In the genomic region with DNA sequence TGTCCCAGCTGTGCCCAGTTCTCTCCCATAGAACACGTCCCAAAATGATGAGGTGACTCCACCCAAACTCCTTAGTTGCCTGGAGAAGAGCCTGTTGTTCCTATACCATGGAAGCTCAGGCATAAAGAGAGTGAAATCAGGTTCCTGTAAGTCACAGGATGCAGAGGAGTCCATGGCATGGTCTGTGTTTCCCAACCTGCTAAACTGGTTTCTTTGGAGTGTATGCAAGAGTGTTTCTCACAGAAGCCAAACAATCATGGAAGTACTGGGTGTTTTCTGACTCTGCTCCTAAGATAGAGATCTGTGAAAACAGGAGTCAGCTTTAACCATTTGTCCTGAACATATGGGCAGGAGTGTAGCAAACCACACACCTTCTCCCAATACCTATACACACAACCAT, we compare ENCODE assay signal across 24 mouse cellular contexts. TPM values are rescaled to one million over a fixed set of nuclear protein-coding genes. Genes with fewer than 3 reads are reported as not detected.
DNase-seq lines count a peak whose midpoint lies in the region; ATAC-seq and TF ChIP-seq lines count a peak whose summit lies in the region.
"Had no signal": no experiment of that assay in that cellular context is flagged by ENCODE, and none has a peak within 500 bp of the region (broad histone marks: within the 10 kb centered on the region; RNA-seq: fewer than 3 reads in every experiment).

No protein-coding gene starts in this region.

- WGBS in kidney, embryonic 15.5 days, result 71% methylated on average over 1 of the region's 1 CpGs
- WGBS in kidney, embryonic 16.5 days, result 50% methylated on average over 1 of the region's 1 CpGs
- WGBS in embryonic facial prominence, embryonic 14.5 days, result 48% methylated on average over 1 of the region's 1 CpGs
- 51% methylated on average over 1 of the region's 1 CpGs for whole genome bisulfite sequencing in intestine, postnatal 0 days
- 70% methylated on average over 1 of the region's 1 CpGs for WGBS in forebrain, embryonic 14.5 days

- H3K4me2 ChIP-seq in kidney, embryonic 15.5 days, result no peak overlapping the region
- H3K4me2 ChIP-seq in kidney, embryonic 16.5 days (replicated peaks; ENCODE audit: low read depth, low read length), result no peak overlapping the region
- H3K4me2 ChIP-seq in embryonic facial prominence, embryonic 14.5 days (ENCODE audit: low read depth, low read length), result no peak overlapping the region
- no peak overlapping the region for H3K4me2 ChIP-seq in intestine, postnatal 0 days (replicated peaks; ENCODE audit: low read depth)
- no peak overlapping the region for H3K4me2 ChIP-seq in forebrain, embryonic 14.5 days (ENCODE audit: low read length)
- H3K4me2 ChIP-seq: hindbrain, embryonic 12.5 days; liver, embryonic 13.5 days; midbrain, embryonic 15.5 days had no signal

- H3K27me3 ChIP-seq in kidney, embryonic 15.5 days, result no peaks in the 10 kb centered on the region
- no peaks in the 10 kb centered on the region for H3K27me3 ChIP-seq in kidney, embryonic 16.5 days (ENCODE audit: insufficient read depth, low read length)
- H3K27me3 ChIP-seq in embryonic facial prominence, embryonic 14.5 days (replicated peaks; ENCODE audit: control insufficient read depth, insufficient read depth, low read length), result no peaks in the 10 kb centered on the region
- H3K27me3 ChIP-seq in intestine, postnatal 0 days (replicated peaks; ENCODE audit: control insufficient read depth, insufficient read depth, low read length), result no peaks in the 10 kb centered on the region
- no peaks in the 10 kb centered on the region for H3K27me3 ChIP-seq in forebrain, embryonic 14.5 days (replicated peaks; ENCODE audit: control insufficient read depth, insufficient read depth, low read length)
- H3K27me3 ChIP-seq: CH12.LX; hindbrain, embryonic 12.5 days; liver, embryonic 13.5 days; midbrain, embryonic 15.5 days had no signal

- no peak overlapping the region for H3K27ac ChIP-seq in kidney, embryonic 15.5 days
- H3K27ac ChIP-seq in kidney, embryonic 16.5 days (ENCODE audit: low read length), result no peak overlapping the region
- H3K27ac ChIP-seq in embryonic facial prominence, embryonic 14.5 days (replicated peaks; ENCODE audit: low read depth, low read length), result no peak overlapping the region
- H3K27ac ChIP-seq in intestine, postnatal 0 days (ENCODE audit: low read depth, low read length), result no peak overlapping the region
- H3K27ac ChIP-seq in forebrain, embryonic 14.5 days (ENCODE audit: low read depth, low read length), result no peak overlapping the region
- H3K27ac ChIP-seq: hindbrain, embryonic 12.5 days; liver, embryonic 13.5 days; midbrain, embryonic 15.5 days had no signal

- 0 out of 2 replicates have a peak, but pooled peaks have one; percentile 49 for ATAC-seq in kidney, embryonic 15.5 days (replicated peaks; ENCODE audit: low FRiP score)
- ATAC-seq in kidney, embryonic 16.5 days (ENCODE audit: low FRiP score, low TSS enrichment), result no peak
- peak; percentile 55; the same call in 1 of the 2 replicates for ATAC-seq in embryonic facial prominence, embryonic 14.5 days (ENCODE audit: low read depth)
- peak; percentile 28; the same call in 1 of the 2 replicates for ATAC-seq in intestine, postnatal 0 days
- ATAC-seq in megakaryocyte progenitor cell, adult 5-6 weeks (replicated peaks; ENCODE audit: poor library complexity), result peak; percentile 27
- ATAC-seq in forebrain, embryonic 14.5 days, result no peak
- ATAC-seq in CD4-positive, CD25-positive, alpha-beta regulatory T cell, adult 4 months, result no peak
- ATAC-seq: forebrain, postnatal 0 days; inflammation-experienced regulatory T-cells, adult 6 months; midbrain, embryonic 15.5 days had no signal

- no peak overlapping the region for H3K4me3 ChIP-seq in kidney, embryonic 15.5 days (replicated peaks)
- no peak overlapping the region for H3K4me3 ChIP-seq in kidney, embryonic 16.5 days (ENCODE audit: low read length)
- H3K4me3 ChIP-seq in embryonic facial prominence, embryonic 14.5 days (ENCODE audit: low read depth, low read length), result no peak overlapping the region
- no peak overlapping the region for H3K4me3 ChIP-seq in intestine, postnatal 0 days (ENCODE audit: low read depth, low read length)
- H3K4me3 ChIP-seq in forebrain, embryonic 14.5 days (ENCODE audit: low read depth, low read length), result no peak overlapping the region
- H3K4me3 ChIP-seq: hindbrain, embryonic 12.5 days; liver, embryonic 13.5 days; megakaryocyte, embryonic 14.5 days; midbrain, embryonic 15.5 days had no signal

- TF ChIP-seq CTCF in intestine, postnatal 0 days (IDR thresholded peaks at IDR 0.05; ENCODE audit: low read depth), result no peak

- H3K36me3 ChIP-seq in kidney, embryonic 15.5 days, result no peaks in the 10 kb centered on the region
- H3K36me3 ChIP-seq in kidney, embryonic 16.5 days (ENCODE audit: insufficient read depth, low read length), result no peaks in the 10 kb centered on the region
- no peaks in the 10 kb centered on the region for H3K36me3 ChIP-seq in embryonic facial prominence, embryonic 14.5 days (ENCODE audit: control insufficient read depth, insufficient read depth, low read length)
- no peaks in the 10 kb centered on the region for H3K36me3 ChIP-seq in intestine, postnatal 0 days (ENCODE audit: control insufficient read depth, insufficient read depth)
- H3K36me3 ChIP-seq in forebrain, embryonic 14.5 days (ENCODE audit: control insufficient read depth, insufficient read depth, low read length), result no peaks in the 10 kb centered on the region
- H3K36me3 ChIP-seq: hindbrain, embryonic 12.5 days; liver, embryonic 13.5 days; midbrain, embryonic 15.5 days had no signal

- H3K9me3 ChIP-seq in kidney, embryonic 15.5 days (replicated peaks), result no peaks in the 10 kb centered on the region
- H3K9me3 ChIP-seq in kidney, embryonic 16.5 days (ENCODE audit: low read length), result no peaks in the 10 kb centered on the region
- H3K9me3 ChIP-seq in embryonic facial prominence, embryonic 14.5 days (ENCODE audit: control insufficient read depth, low read length), result no peaks in the 10 kb centered on the region
- H3K9me3 ChIP-seq in intestine, postnatal 0 days (ENCODE audit: control insufficient read depth), result no peaks in the 10 kb centered on the region
- H3K9me3 ChIP-seq in forebrain, embryonic 14.5 days (replicated peaks; ENCODE audit: control insufficient read depth, low read length), result no peaks in the 10 kb centered on the region
- H3K9me3 ChIP-seq: hindbrain, embryonic 12.5 days; liver, embryonic 13.5 days; megakaryocyte, embryonic 14.5 days; midbrain, embryonic 15.5 days had no signal

- DNase-seq in embryonic facial prominence, embryonic 14.5 days (ENCODE audit: low spot score), result peak; percentile 43
- DNase-seq in forebrain, embryonic 14.5 days (ENCODE audit: low spot score), result no peak
- DNase-seq in spleen, adult 18-20 months, result no peak
- DNase-seq: adrenal gland, adult 8-10 months; cerebellum, postnatal 14 days; forebrain, postnatal 0 days; gastrocnemius, postnatal 10 days; kidney, postnatal 4 days; liver, embryonic 13.5 days; right cerebral cortex, adult 18-20 months; thymus, postnatal 14 days had no signal

- no peaks in the 10 kb centered on the region for H3K4me1 ChIP-seq in kidney, embryonic 15.5 days
- H3K4me1 ChIP-seq in kidney, embryonic 16.5 days (ENCODE audit: insufficient read depth, low read length), result no peaks in the 10 kb centered on the region
- no peaks in the 10 kb centered on the region for H3K4me1 ChIP-seq in embryonic facial prominence, embryonic 14.5 days (ENCODE audit: control insufficient read depth, insufficient read depth, low read length)
- H3K4me1 ChIP-seq in intestine, postnatal 0 days (replicated peaks; ENCODE audit: control insufficient read depth, insufficient read depth, low read length), result no peaks in the 10 kb centered on the region
- H3K4me1 ChIP-seq in forebrain, embryonic 14.5 days (ENCODE audit: control insufficient read depth, insufficient read depth, low read length), result no peaks in the 10 kb centered on the region
- H3K4me1 ChIP-seq: hindbrain, embryonic 12.5 days; liver, embryonic 13.5 days; megakaryocyte, embryonic 14.5 days; midbrain, embryonic 15.5 days had no signal

- no peak overlapping the region for H3K9ac ChIP-seq in kidney, embryonic 15.5 days
- H3K9ac ChIP-seq in kidney, embryonic 16.5 days (replicated peaks; ENCODE audit: low read length), result no peak overlapping the region
- H3K9ac ChIP-seq in embryonic facial prominence, embryonic 14.5 days (ENCODE audit: low read depth, low read length), result no peak overlapping the region
- no peak overlapping the region for H3K9ac ChIP-seq in intestine, postnatal 0 days (ENCODE audit: low read depth, low read length)
- no peak overlapping the region for H3K9ac ChIP-seq in forebrain, embryonic 14.5 days (ENCODE audit: low read length)
- H3K9ac ChIP-seq: forebrain, postnatal 0 days; hindbrain, embryonic 12.5 days; liver, embryonic 13.5 days; midbrain, embryonic 15.5 days had no signal

RNA-seq across cellular contexts. Expression of a gene that starts 5.6 kb away (rescaled TPM):
- polyA plus RNA-seq in kidney, embryonic 15.5 days (2015; fragmentation: Nextera tagmentation; extraction: Ambion mirVana), result 0.17 and 3.2 TPM in 2 replicates
- polyA plus RNA-seq in kidney, embryonic 16.5 days (2015; fragmentation: Nextera tagmentation; extraction: Ambion mirVana), result not detected in 2 replicates
- polyA plus RNA-seq in embryonic facial prominence, embryonic 14.5 days (2014; fragmentation: Nextera tagmentation; extraction: Ambion mirVana), result 25.4 and 99.1 TPM in 2 replicates
- polyA plus RNA-seq in intestine, postnatal 0 days (2015; fragmentation: Nextera tagmentation; extraction: Ambion mirVana), result not detected in 2 replicates
- total RNA-seq in megakaryocyte progenitor cell, adult 5-6 weeks (2015), result not detected in 2 replicates
- not detected in 2 replicates for total RNA-seq in megakaryocyte progenitor cell, adult 5-6 weeks (2017)
- not detected in 2 replicates for polyA plus RNA-seq in forebrain, embryonic 14.5 days (2014; fragmentation: Nextera tagmentation; extraction: Ambion mirVana)
- not detected for polyA plus RNA-seq in CD4-positive, CD25-positive, alpha-beta regulatory T cell, adult 4 months (2017; shearing (Covaris generic))
- total RNA-seq: adrenal gland, adult 8-10 months; CH12.LX; forebrain, postnatal 0 days; gastrocnemius, postnatal 10 days; left cerebral cortex, postnatal 36 days had no signal
- polyA plus RNA-seq: forebrain, postnatal 0 days; heart, postnatal 0 days; hindbrain, embryonic 12.5 days; inflammation-experienced regulatory T-cells, adult 6 months; liver, embryonic 13.5 days; midbrain, embryonic 15.5 days; small intestine, adult 2 months had no signal

RNA-seq across cellular contexts. Expression of a gene that starts 22.0 kb away (rescaled TPM):
- not detected in 2 replicates for polyA plus RNA-seq in kidney, embryonic 15.5 days (2015; fragmentation: Nextera tagmentation; extraction: Ambion mirVana)
- polyA plus RNA-seq in kidney, embryonic 16.5 days (2015; fragmentation: Nextera tagmentation; extraction: Ambion mirVana), result not detected in 2 replicates
- polyA plus RNA-seq in embryonic facial prominence, embryonic 14.5 days (2014; fragmentation: Nextera tagmentation; extraction: Ambion mirVana), result 0.58 and 0.74 TPM in 2 replicates
- not detected in 2 replicates for polyA plus RNA-seq in intestine, postnatal 0 days (2015; fragmentation: Nextera tagmentation; extraction: Ambion mirVana)
- total RNA-seq in megakaryocyte progenitor cell, adult 5-6 weeks (2015), result not detected in 2 replicates
- total RNA-seq in megakaryocyte progenitor cell, adult 5-6 weeks (2017), result not detected in 2 replicates
- not detected in 2 replicates for polyA plus RNA-seq in forebrain, embryonic 14.5 days (2014; fragmentation: Nextera tagmentation; extraction: Ambion mirVana)
- polyA plus RNA-seq in CD4-positive, CD25-positive, alpha-beta regulatory T cell, adult 4 months (2017; shearing (Covaris generic)), result not detected
- total RNA-seq: adrenal gland, adult 8-10 months; CH12.LX; forebrain, postnatal 0 days; gastrocnemius, postnatal 10 days; left cerebral cortex, postnatal 36 days had no signal
- polyA plus RNA-seq: forebrain, postnatal 0 days; heart, postnatal 0 days; hindbrain, embryonic 12.5 days; inflammation-experienced regulatory T-cells, adult 6 months; liver, embryonic 13.5 days; midbrain, embryonic 15.5 days; small intestine, adult 2 months had no signal

RNA-seq across cellular contexts. Expression of a gene that starts 27.9 kb away (rescaled TPM):
- 0.45 and 0.74 TPM in 2 replicates for polyA plus RNA-seq in kidney, embryonic 15.5 days (2015; fragmentation: Nextera tagmentation; extraction: Ambion mirVana)
- polyA plus RNA-seq in kidney, embryonic 16.5 days (2015; fragmentation: Nextera tagmentation; extraction: Ambion mirVana), result 0.76 and 0.81 TPM in 2 replicates
- polyA plus RNA-seq in embryonic facial prominence, embryonic 14.5 days (2014; fragmentation: Nextera tagmentation; extraction: Ambion mirVana), result 7.1 and 10.7 TPM in 2 replicates
- not detected in 2 replicates for polyA plus RNA-seq in intestine, postnatal 0 days (2015; fragmentation: Nextera tagmentation; extraction: Ambion mirVana)
- total RNA-seq in megakaryocyte progenitor cell, adult 5-6 weeks (2015), result not detected in 2 replicates
- not detected in 2 replicates for total RNA-seq in megakaryocyte progenitor cell, adult 5-6 weeks (2017)
- polyA plus RNA-seq in forebrain, embryonic 14.5 days (2014; fragmentation: Nextera tagmentation; extraction: Ambion mirVana), result not detected in 2 replicates
- not detected for polyA plus RNA-seq in CD4-positive, CD25-positive, alpha-beta regulatory T cell, adult 4 months (2017; shearing (Covaris generic))
- total RNA-seq: CH12.LX; forebrain, postnatal 0 days; gastrocnemius, postnatal 10 days; left cerebral cortex, postnatal 36 days had no signal
- polyA plus RNA-seq: forebrain, postnatal 0 days; heart, postnatal 0 days; hindbrain, embryonic 12.5 days; inflammation-experienced regulatory T-cells, adult 6 months; liver, embryonic 13.5 days; midbrain, embryonic 15.5 days; small intestine, adult 2 months had no signal

Comparison
In these comparisons a context has a peak if more than half of its experiments do, and no peak if none do; other contexts are left out.
1. ATAC-seq: peak in kidney, embryonic 15.5 days (single experiment), embryonic facial prominence, embryonic 14.5 days (single experiment), intestine, postnatal 0 days (single experiment) and megakaryocyte progenitor cell, adult 5-6 weeks (single experiment); none in kidney, embryonic 16.5 days (single experiment), forebrain, embryonic 14.5 days (single experiment) and CD4-positive, CD25-positive, alpha-beta regulatory T cell, adult 4 months (single experiment).